12 mouse cellular contexts compared by ENCODE assay signal in the genomic region with DNA sequence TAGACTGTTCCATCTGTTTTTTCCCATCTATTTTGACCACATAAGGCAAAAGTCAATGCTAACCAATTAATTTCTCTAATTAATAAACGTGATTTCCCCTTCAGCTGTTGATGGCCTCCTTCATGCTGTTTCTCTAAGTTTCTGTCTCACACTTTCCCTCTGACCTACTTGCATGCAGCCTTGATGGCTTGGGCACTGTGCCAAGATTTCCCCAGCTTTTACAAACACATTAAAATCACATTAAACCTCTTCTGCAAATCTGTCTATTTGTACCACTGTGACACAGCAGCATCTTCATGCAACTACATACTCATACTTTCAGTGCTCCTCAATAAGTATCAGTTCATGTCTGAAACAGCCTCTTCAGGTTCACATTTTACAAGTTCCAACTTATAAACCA.
DNase-seq lines count a peak whose midpoint lies in the region; ATAC-seq and TF ChIP-seq lines count a peak whose summit lies in the region.
"Had no signal": no experiment of that assay in that cellular context is flagged by ENCODE, and none has a peak within 500 bp of the region (broad histone marks: within the 10 kb centered on the region; RNA-seq: fewer than 3 reads in every experiment).

No protein-coding gene starts in this region.

- DNase-seq in forebrain, embryonic 14.5 days (ENCODE audit: low spot score), result peak; percentile 46
- DNase-seq in lung, embryonic 14.5 days, result peak; percentile 75
- no peak for DNase-seq in lung, adult 2 months
- DNase-seq in testis, postnatal 10 days (ENCODE audit: low spot score), result peak; percentile 37
- DNase-seq in testis, postnatal 14 days (ENCODE audit: low spot score), result no peak
- DNase-seq in heart, adult 11 months, result no peak
- no peak for DNase-seq in layer of hippocampus, adult 11-12 months (ENCODE audit: low spot score)
- DNase-seq: liver, embryonic 13.5 days had no signal

- H3K36me3 ChIP-seq in forebrain, embryonic 14.5 days (ENCODE audit: control insufficient read depth, insufficient read depth, low read length), result no peaks in the 10 kb centered on the region
- H3K36me3 ChIP-seq in forebrain, embryonic 15.5 days, result no peaks in the 10 kb centered on the region
- no peaks in the 10 kb centered on the region for H3K36me3 ChIP-seq in lung, embryonic 14.5 days (ENCODE audit: insufficient read depth)
- H3K36me3 ChIP-seq: liver, embryonic 13.5 days; neural tube, embryonic 13.5 days had no signal

- ATAC-seq in forebrain, embryonic 14.5 days, result no peak
- no peak for ATAC-seq in forebrain, embryonic 15.5 days (replicated peaks)
- no peak for ATAC-seq in lung, embryonic 14.5 days (ENCODE audit: insufficient read depth)

- H3K9me3 ChIP-seq in forebrain, embryonic 14.5 days (replicated peaks; ENCODE audit: control insufficient read depth, low read length), result no peaks in the 10 kb centered on the region
- no peaks in the 10 kb centered on the region for H3K9me3 ChIP-seq in forebrain, embryonic 15.5 days
- H3K9me3 ChIP-seq in lung, embryonic 14.5 days (ENCODE audit: low read depth, low read length), result no peaks in the 10 kb centered on the region
- H3K9me3 ChIP-seq: liver, embryonic 13.5 days; megakaryocyte, embryonic 14.5 days; neural tube, embryonic 13.5 days had no signal

- no peaks in the 10 kb centered on the region for H3K4me1 ChIP-seq in forebrain, embryonic 14.5 days (ENCODE audit: control insufficient read depth, insufficient read depth, low read length)
- H3K4me1 ChIP-seq in forebrain, embryonic 15.5 days, result no peaks in the 10 kb centered on the region; the same call in 1 of the 2 replicates
- no peaks in the 10 kb centered on the region for H3K4me1 ChIP-seq in lung, embryonic 14.5 days (ENCODE audit: insufficient read depth)
- no peaks in the 10 kb centered on the region for H3K4me1 ChIP-seq in lung, adult 2 months (ENCODE audit: control insufficient read depth, insufficient read depth, low read length)
- H3K4me1 ChIP-seq: liver, embryonic 13.5 days; megakaryocyte, embryonic 14.5 days; neural tube, embryonic 13.5 days had no signal

- H3K9ac ChIP-seq in forebrain, embryonic 14.5 days (ENCODE audit: low read length), result no peak overlapping the region
- no peak overlapping the region for H3K9ac ChIP-seq in forebrain, embryonic 15.5 days (replicated peaks)
- H3K9ac ChIP-seq in lung, embryonic 14.5 days, result no peak overlapping the region
- H3K9ac ChIP-seq: liver, embryonic 13.5 days; neural tube, embryonic 13.5 days had no signal

- H3K4me2 ChIP-seq in forebrain, embryonic 14.5 days (ENCODE audit: low read length), result no peak overlapping the region
- H3K4me2 ChIP-seq in forebrain, embryonic 15.5 days (replicated peaks), result no peak overlapping the region
- no peak overlapping the region for H3K4me2 ChIP-seq in lung, embryonic 14.5 days
- H3K4me2 ChIP-seq: heart, embryonic 11.5 days; liver, embryonic 13.5 days; neural tube, embryonic 13.5 days had no signal

- WGBS in forebrain, embryonic 14.5 days, result 41% methylated on average over 1 of the region's 1 CpGs
- WGBS in forebrain, embryonic 15.5 days, result 40% methylated on average over 1 of the region's 1 CpGs
- WGBS in lung, embryonic 14.5 days, result 32% methylated on average over 1 of the region's 1 CpGs
- WGBS in lung, adult 2 months, result 57% methylated on average over 1 of the region's 1 CpGs

- TF ChIP-seq POLR2A in lung, adult 2 months (IDR thresholded peaks at IDR 0.05; ENCODE audit: borderline replicate concordance, extremely low read depth, low read depth, low read length), result no peak

- H3K4me3 ChIP-seq in forebrain, embryonic 14.5 days (ENCODE audit: low read depth, low read length), result no peak overlapping the region
- no peak overlapping the region for H3K4me3 ChIP-seq in forebrain, embryonic 15.5 days
- no peak overlapping the region for H3K4me3 ChIP-seq in lung, embryonic 14.5 days (ENCODE audit: low read depth, low read length)
- no peak overlapping the region for H3K4me3 ChIP-seq in lung, adult 2 months (replicated peaks; ENCODE audit: extremely low read depth, low read depth, low read length)
- H3K4me3 ChIP-seq: liver, embryonic 13.5 days; megakaryocyte, embryonic 14.5 days; neural tube, embryonic 13.5 days had no signal

- H3K27ac ChIP-seq in forebrain, embryonic 14.5 days (ENCODE audit: low read depth, low read length), result no peak overlapping the region
- H3K27ac ChIP-seq in forebrain, embryonic 15.5 days (replicated peaks), result no peak overlapping the region
- no peak overlapping the region for H3K27ac ChIP-seq in lung, embryonic 14.5 days (ENCODE audit: low read depth)
- H3K27ac ChIP-seq: liver, embryonic 13.5 days; neural tube, embryonic 13.5 days had no signal

- no peaks in the 10 kb centered on the region for H3K27me3 ChIP-seq in forebrain, embryonic 14.5 days (replicated peaks; ENCODE audit: control insufficient read depth, insufficient read depth, low read length)
- no peaks in the 10 kb centered on the region for H3K27me3 ChIP-seq in forebrain, embryonic 15.5 days
- no peaks in the 10 kb centered on the region for H3K27me3 ChIP-seq in lung, embryonic 14.5 days (ENCODE audit: insufficient read depth, low read length)
- H3K27me3 ChIP-seq: liver, embryonic 13.5 days; megakaryocyte, embryonic 14.5 days; neural tube, embryonic 13.5 days had no signal

- TF ChIP-seq CTCF in lung, embryonic 14.5 days (IDR thresholded peaks at IDR 0.05; ENCODE audit: low read depth), result no peak
- TF ChIP-seq CTCF in lung, adult 2 months (IDR thresholded peaks at IDR 0.05; ENCODE audit: insufficient read depth, low read length), result no peak

Comparison
In these comparisons a context has a peak if more than half of its experiments do, and no peak if none do; other contexts are left out.
1. DNase-seq: peak in forebrain, embryonic 14.5 days (single experiment), lung, embryonic 14.5 days (single experiment) and testis, postnatal 10 days (single experiment); none in lung, adult 2 months (single experiment), testis, postnatal 14 days (single experiment), heart, adult 11 months (single experiment) and layer of hippocampus, adult 11-12 months (single experiment).